Mouse (Mus musculus): ENCODE results near the gene Elane. TPM values are rescaled to one million over a fixed set of nuclear protein-coding genes. Genes with fewer than 3 reads are reported as not detected.

Gene Elane
- total RNA-seq, 2 experiments from 2014 or later = 0.23 TPM; not detected in 1

- ATAC-seq (replicated peaks; ENCODE audit: low FRiP score, low TSS enrichment, poor library complexity, severe bottlenecking) = peak; percentile 84
Measured at GRCm38 (mm10) chr10:79936911-79937441, 50.9 kb downstream of the Elane start.

Other genes with a start within 250 kb of the Elane start
Only the 30 nearest of the 34 such genes appear.
- 8.5 and 10.8 TPM in 2 replicates for gene Tpgs1, start 216.9 kb upstream of the Elane start, total RNA-seq (2014; fragmentation: Nextera tagmentation)
- 2.9 and 4.1 TPM in 2 replicates for gene Tpgs1, start 216.9 kb upstream of the Elane start, total RNA-seq (2017)
- gene Cdc34, start 204.1 kb upstream of the Elane start, total RNA-seq (2014; fragmentation: Nextera tagmentation) = 134 and 152 TPM in 2 replicates
- gene Cdc34, start 204.1 kb upstream of the Elane start, total RNA-seq (2017) = 128 and 236 TPM in 2 replicates
- 1.7 and 1.8 TPM in 2 replicates for gene Gzmm, start 197.2 kb upstream of the Elane start, total RNA-seq (2014; fragmentation: Nextera tagmentation)
- 1.7 and 2.4 TPM in 2 replicates for gene Gzmm, start 197.2 kb upstream of the Elane start, total RNA-seq (2017)
- gene Bsg, start 181.8 kb upstream of the Elane start, total RNA-seq (2014; fragmentation: Nextera tagmentation) = 361 and 460 TPM in 2 replicates
- 350 and 443 TPM in 2 replicates for gene Bsg, start 181.8 kb upstream of the Elane start, total RNA-seq (2017)
- gene Hcn2, start 169.6 kb upstream of the Elane start, total RNA-seq (2014; fragmentation: Nextera tagmentation) = 0.50 TPM in 1 of 2 replicates, not detected in the other
- not detected in 2 replicates for gene Hcn2, start 169.6 kb upstream of the Elane start, total RNA-seq (2017)
- 45.2 and 51.7 TPM in 2 replicates for gene Polrmt, start 139.7 kb upstream of the Elane start, total RNA-seq (2014; fragmentation: Nextera tagmentation)
- gene Polrmt, start 139.7 kb upstream of the Elane start, total RNA-seq (2017) = 17.6 and 21.2 TPM in 2 replicates
- not detected in 2 replicates for gene Fgf22, start 131.2 kb upstream of the Elane start, total RNA-seq (2014; fragmentation: Nextera tagmentation)
- not detected in 2 replicates for gene Fgf22, start 131.2 kb upstream of the Elane start, total RNA-seq (2017)
- gene Rnf126, start 119.3 kb upstream of the Elane start, total RNA-seq (2014; fragmentation: Nextera tagmentation) = 76.0 and 106 TPM in 2 replicates
- 16.2 and 20.8 TPM in 2 replicates for gene Rnf126, start 119.3 kb upstream of the Elane start, total RNA-seq (2017)
- 0.49 and 0.96 TPM in 2 replicates for gene Fstl3, start 109.0 kb upstream of the Elane start, total RNA-seq (2014; fragmentation: Nextera tagmentation)
- 0.66 and 0.80 TPM in 2 replicates for gene Fstl3, start 109.0 kb upstream of the Elane start, total RNA-seq (2017)
- 2.4 and 7.6 TPM in 2 replicates for gene Prss57, start 95.3 kb upstream of the Elane start, total RNA-seq (2014; fragmentation: Nextera tagmentation)
- gene Prss57, start 95.3 kb upstream of the Elane start, total RNA-seq (2017) = 1.7 and 3.5 TPM in 2 replicates
- gene Palm, start 92.7 kb upstream of the Elane start, total RNA-seq (2014; fragmentation: Nextera tagmentation) = 7.6 and 11.1 TPM in 2 replicates
- gene Palm, start 92.7 kb upstream of the Elane start, total RNA-seq (2017) = 4.6 and 6.8 TPM in 2 replicates
- not detected in 2 replicates for gene Misp, start 65.3 kb upstream of the Elane start, total RNA-seq (2014; fragmentation: Nextera tagmentation)
- gene Misp, start 65.3 kb upstream of the Elane start, total RNA-seq (2017) = not detected in 2 replicates
- gene Ptbp1, start 31.8 kb upstream of the Elane start, total RNA-seq (2014; fragmentation: Nextera tagmentation) = 423 and 470 TPM in 2 replicates
- 149 and 201 TPM in 2 replicates for gene Ptbp1, start 31.8 kb upstream of the Elane start, total RNA-seq (2017)
- 2.5 and 8.7 TPM in 2 replicates for gene Prtn3, start 11.8 kb upstream of the Elane start, total RNA-seq (2014; fragmentation: Nextera tagmentation)
- gene Prtn3, start 11.8 kb upstream of the Elane start, total RNA-seq (2017) = 0.56 and 5.9 TPM in 2 replicates
- gene Plppr3, start 11.6 kb upstream of the Elane start, total RNA-seq (2014; fragmentation: Nextera tagmentation) = not detected in 2 replicates
- gene Plppr3, start 11.6 kb upstream of the Elane start, total RNA-seq (2017) = 5.8 and 15.0 TPM in 2 replicates
- not detected in 2 replicates for gene Cfd, start 4.6 kb downstream of the Elane start, total RNA-seq (2014; fragmentation: Nextera tagmentation)
- gene Cfd, start 4.6 kb downstream of the Elane start, total RNA-seq (2017) = not detected in 2 replicates
- 17.1 and 21.7 TPM in 2 replicates for gene Med16, start 22.7 kb downstream of the Elane start, total RNA-seq (2014; fragmentation: Nextera tagmentation)
- 9.7 and 9.8 TPM in 2 replicates for gene Med16, start 22.7 kb downstream of the Elane start, total RNA-seq (2017)
- gene Gm26602, start 24.6 kb downstream of the Elane start, total RNA-seq (2014; fragmentation: Nextera tagmentation) = not detected in 2 replicates
- not detected in 2 replicates for gene Gm26602, start 24.6 kb downstream of the Elane start, total RNA-seq (2017)
- gene Kiss1r, start 30.7 kb downstream of the Elane start, total RNA-seq (2014; fragmentation: Nextera tagmentation) = 0.31 TPM in 1 of 2 replicates, not detected in the other
- gene Kiss1r, start 30.7 kb downstream of the Elane start, total RNA-seq (2017) = 2.2 TPM in 1 of 2 replicates, not detected in the other
- gene R3hdm4, start 35.0 kb downstream of the Elane start, total RNA-seq (2014; fragmentation: Nextera tagmentation) = 80.3 and 91.7 TPM in 2 replicates
- 35.5 and 38.9 TPM in 2 replicates for gene R3hdm4, start 35.0 kb downstream of the Elane start, total RNA-seq (2017)
- 4.4 and 5.9 TPM in 2 replicates for gene Arid3a, start 40.8 kb downstream of the Elane start, total RNA-seq (2014; fragmentation: Nextera tagmentation)
- gene Arid3a, start 40.8 kb downstream of the Elane start, total RNA-seq (2017) = 5.4 and 6.0 TPM in 2 replicates
- gene Wdr18, start 73.9 kb downstream of the Elane start, total RNA-seq (2014; fragmentation: Nextera tagmentation) = 82.9 and 86.4 TPM in 2 replicates
- gene Wdr18, start 73.9 kb downstream of the Elane start, total RNA-seq (2017) = 23.4 and 24.8 TPM in 2 replicates
- gene Grin3b, start 84.5 kb downstream of the Elane start, total RNA-seq (2014; fragmentation: Nextera tagmentation) = not detected in 2 replicates
- not detected in 2 replicates for gene Grin3b, start 84.5 kb downstream of the Elane start, total RNA-seq (2017)
- 75.5 and 83.0 TPM in 2 replicates for gene Tmem259, start 98.1 kb downstream of the Elane start, total RNA-seq (2014; fragmentation: Nextera tagmentation)
- gene Tmem259, start 98.1 kb downstream of the Elane start, total RNA-seq (2017) = 47.3 and 63.9 TPM in 2 replicates
- gene Cnn2, start 102.3 kb downstream of the Elane start, total RNA-seq (2014; fragmentation: Nextera tagmentation) = 18.0 and 24.6 TPM in 2 replicates
- gene Cnn2, start 102.3 kb downstream of the Elane start, total RNA-seq (2017) = 13.8 and 25.6 TPM in 2 replicates
- gene Abca7, start 110.2 kb downstream of the Elane start, total RNA-seq (2014; fragmentation: Nextera tagmentation) = 27.0 and 32.9 TPM in 2 replicates
- 11.0 and 12.1 TPM in 2 replicates for gene Abca7, start 110.2 kb downstream of the Elane start, total RNA-seq (2017)
- 76.2 and 103 TPM in 2 replicates for gene Arhgap45, start 130.4 kb downstream of the Elane start, total RNA-seq (2014; fragmentation: Nextera tagmentation)
- gene Arhgap45, start 130.4 kb downstream of the Elane start, total RNA-seq (2017) = 52.8 and 64.4 TPM in 2 replicates
- gene Polr2e, start 153.5 kb downstream of the Elane start, total RNA-seq (2014; fragmentation: Nextera tagmentation) = 145 and 157 TPM in 2 replicates
- 142 and 150 TPM in 2 replicates for gene Polr2e, start 153.5 kb downstream of the Elane start, total RNA-seq (2017)
- 566 and 603 TPM in 2 replicates for gene Gpx4, start 160.9 kb downstream of the Elane start, total RNA-seq (2014; fragmentation: Nextera tagmentation)
- 483 and 498 TPM in 2 replicates for gene Gpx4, start 160.9 kb downstream of the Elane start, total RNA-seq (2017)
- 34.4 and 39.7 TPM in 2 replicates for gene Sbno2, start 219.3 kb downstream of the Elane start, total RNA-seq (2014; fragmentation: Nextera tagmentation)
- 12.1 and 12.9 TPM in 2 replicates for gene Sbno2, start 219.3 kb downstream of the Elane start, total RNA-seq (2017)

All from megakaryocyte-erythroid progenitor cell, adult 5-6 weeks (primary cell).